In the genomic region with DNA sequence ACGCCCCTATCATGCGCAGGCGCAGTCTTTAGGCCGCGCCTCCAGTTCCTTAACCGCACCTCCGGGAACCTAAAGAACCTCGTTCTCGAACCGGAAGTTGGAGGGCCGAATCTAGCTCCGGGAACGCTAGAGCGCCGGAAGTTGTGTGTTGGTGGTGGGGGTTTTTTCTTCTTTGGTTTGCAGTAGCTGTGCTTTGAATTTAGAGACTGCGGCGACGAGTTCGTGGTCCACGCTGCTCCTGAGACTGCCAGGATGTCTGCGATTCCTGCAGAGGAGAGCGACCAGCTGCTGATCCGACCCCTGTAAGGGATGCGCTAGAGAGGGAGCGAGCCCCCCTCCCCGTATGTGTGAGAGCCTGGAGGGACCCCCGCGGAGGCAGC, we compare ENCODE assay signal across 8 mouse cellular contexts. TPM values are rescaled to one million over a fixed set of nuclear protein-coding genes. Genes with fewer than 3 reads are reported as not detected.
A peak's percentile ranks its signal among the peaks of the same experiment; 100 is the strongest.
DNase-seq lines count a peak whose midpoint lies in the region; ATAC-seq and TF ChIP-seq lines count a peak whose summit lies in the region.

A gene (minus strand): TSS at position 42 of the 380 bp plus-strand sequence.

- H3K9ac ChIP-seq in lung, embryonic 15.5 days, result peak within 1 kb of the TSS; percentile 81

- ATAC-seq in Patski, result peak; percentile 81
- ATAC-seq in lung, embryonic 15.5 days (ENCODE audit: borderline replicate concordance, extremely low read depth, low FRiP score, low TSS enrichment), result peak; percentile 93

- H3K4me2 ChIP-seq in lung, embryonic 15.5 days, result peak within 1 kb of the TSS; percentile 77

- CTCF ChIA-PET in Patski (lab: Charles Lee), result interaction anchor here (1.5 kb wide), 1 partner anchor 190 kb away, joined by 3 read pairs; no protein-coding TSS in a partner anchor

- peak; percentile 90 for DNase-seq in Patski (ENCODE audit: low read depth, low spot score)
- peak; percentile 99 for DNase-seq in cerebellum, adult 9-11 months
- DNase-seq in frontal cortex, adult 2 months (ENCODE audit: extremely low spot score in 1 of 2, low spot score in 1 of 2), result peak; percentile 96 to 99
- DNase-seq in hindbrain, embryonic 10.5 days (ENCODE audit: low spot score), result peak; percentile 98
- peak; percentile 97 for DNase-seq in layer of hippocampus, adult 9-10 months (ENCODE audit: low spot score)
- peak; percentile 97 to 98 for DNase-seq in thymus, postnatal 10 days (ENCODE audit: low spot score in 2 of 2)

- in situ Hi-C loops in Patski (cut with MboI; ENCODE audit: low pct_unique_long_range_greater_than_20kb), result no loop called here

- peaks cover 28% of the 10 kb centered on the region for H3K36me3 ChIP-seq in hindbrain, embryonic 10.5 days
- peaks cover 7% of the 10 kb centered on the region; the same call in 1 of the 2 replicates for H3K36me3 ChIP-seq in lung, embryonic 15.5 days

- H3K27ac ChIP-seq in hindbrain, embryonic 10.5 days, result peak within 1 kb of the TSS; percentile 93
- H3K27ac ChIP-seq in lung, embryonic 15.5 days, result peak within 1 kb of the TSS; percentile 78
- peak within 1 kb of the TSS; percentile 57 for H3K27ac ChIP-seq in olfactory bulb, adult 2 months (ENCODE audit: insufficient read depth, low read depth, low read length)

- peaks cover 17% of the 10 kb centered on the region for H3K4me1 ChIP-seq in hindbrain, embryonic 10.5 days (replicated peaks)
- peaks cover 34% of the 10 kb centered on the region for H3K4me1 ChIP-seq in lung, embryonic 15.5 days
- no peaks in the 10 kb centered on the region; the same call in 1 of the 2 replicates for H3K4me1 ChIP-seq in olfactory bulb, adult 2 months (ENCODE audit: control insufficient read depth, insufficient read depth, low read length)

- peak within 1 kb of the TSS; percentile 85 for H3K4me3 ChIP-seq in hindbrain, embryonic 10.5 days
- peak within 1 kb of the TSS; percentile 65 for H3K4me3 ChIP-seq in lung, embryonic 15.5 days
- H3K4me3 ChIP-seq in olfactory bulb, adult 2 months (ENCODE audit: insufficient read depth, low read depth, low read length), result peak within 1 kb of the TSS; percentile 67

- under 1% methylated on average over 28 of the region's 28 CpGs for WGBS in hindbrain, embryonic 10.5 days
- WGBS in lung, embryonic 15.5 days, result under 1% methylated on average over 28 of the region's 28 CpGs
- under 1% methylated on average over 28 of the region's 28 CpGs for WGBS in olfactory bulb, adult 2 months

- POLR2A ChIA-PET in Patski (lab: Charles Lee), result interaction anchor here (0.7 to 1.7 kb wide), 4 partner anchors 15 to 30 kb away, joined by 3 to 10 read pairs (median 4); a partner anchor contains a TSS

- no peaks in the 10 kb centered on the region for H3K9me3 ChIP-seq in hindbrain, embryonic 10.5 days
- no peaks in the 10 kb centered on the region for H3K9me3 ChIP-seq in lung, embryonic 15.5 days

- no peak for TF ChIP-seq CTCF in Patski (IDR thresholded peaks at IDR 0.05)
- no peak for TF ChIP-seq CTCF in olfactory bulb, adult 2 months (IDR thresholded peaks at IDR 0.05; ENCODE audit: insufficient read depth, low read depth, low read length)

- TF ChIP-seq POLR2A in olfactory bulb, adult 2 months (IDR thresholded peaks at IDR 0.05; ENCODE audit: insufficient read depth, low read depth, low read length), result peak; percentile 43; the same call in 1 of the 2 replicates

- H3K27me3 ChIP-seq in Patski, result no peaks in the 10 kb centered on the region
- no peaks in the 10 kb centered on the region for H3K27me3 ChIP-seq in hindbrain, embryonic 10.5 days (ENCODE audit: insufficient read depth, poor library complexity, severe bottlenecking)
- no peaks in the 10 kb centered on the region for H3K27me3 ChIP-seq in lung, embryonic 15.5 days

RNA-seq across cellular contexts. Expression of the gene that starts here (rescaled TPM):
- 62.4 TPM for polyA plus RNA-seq in Patski (2021)
- polyA plus RNA-seq in frontal cortex, adult 2 months (2012; rRNA removed), result 27.2 and 29.5 TPM in 2 replicates
- polyA plus RNA-seq in hindbrain, embryonic 10.5 days (2016; fragmentation: Nextera tagmentation; extraction: Ambion mirVana), result 44.0 and 45.7 TPM in 2 replicates
- 46.0 and 54.7 TPM in 2 replicates for polyA plus RNA-seq in lung, embryonic 15.5 days (2015; fragmentation: Nextera tagmentation; extraction: Ambion mirVana)
- not detected in 2 replicates for polyA plus RNA-seq in olfactory bulb, adult 2 months (2012; ENCODE audit: insufficient read depth, insufficient read length, low replicate concordance, missing spikeins)

Comparison
In these comparisons a context has a peak if more than half of its experiments do, and no peak if none do; other contexts are left out.
1. Peak in every context shown above with its lines: DNase-seq, ATAC-seq, H3K4me3 ChIP-seq and H3K27ac ChIP-seq.